Mouse (Mus musculus) bone marrow macrophage, adult 2 months (primary cell): ENCODE data around the gene Dyrk3. TPM values are rescaled to one million over a fixed set of nuclear protein-coding genes. Genes with fewer than 3 reads are reported as not detected.

Experiments used
- H3K27ac ChIP-seq: 2 replicates; pipeline ENCODE4 v1.5.1; 2012; ENCODE audit warnings: low read depth, low read length; ENCODE audit not compliant: insufficient read depth
- H3K4me1 ChIP-seq: 2 replicates; pipeline ENCODE4 v1.6.1; 2012; ENCODE audit warnings: low read length; ENCODE audit not compliant: control insufficient read depth, insufficient read depth
- H3K4me3 ChIP-seq: 2 replicates; pipeline ENCODE4 v1.5.1; 2012; ENCODE audit warnings: mild to moderate bottlenecking, low read length, moderate library complexity; ENCODE audit not compliant: insufficient read depth
- CTCF ChIP-seq: IDR thresholded peaks from 2 replicates; pipeline ENCODE4 v1.5.1; 2012; ENCODE audit warnings: low read depth, mild to moderate bottlenecking, low read length, moderate library complexity
- POLR2A ChIP-seq: IDR thresholded peaks from 2 replicates; pipeline ENCODE4 v1.6.1; 2012; ENCODE audit warnings: mild to moderate bottlenecking, low read depth, low read length, borderline replicate concordance
- polyA plus RNA-seq: library from polyadenylated mRNA; stranded (reverse); fragments of >200 nt; gene quantifications from 2 replicates; pipeline ENCODE4 v1.2.4, GENCODE M21; 2012; ENCODE audit not compliant: missing spikeins, insufficient read depth, insufficient read length

The Dyrk3 gene
- polyA plus RNA-seq, 1 experiment, result 1.1 TPM

GRCm38 (mm10) chr1:131135960-131136629 is 2.0 kb downstream of the Dyrk3 start:
- Histone ChIP-seq H3K4me3 (peak overlapping the region; percentile 52), H3K27ac (peak overlapping the region; percentile 77), H3K4me1 (peaks cover 32% of the 10 kb centered on the region)
- TF ChIP-seq POLR2A (no peak), CTCF (no peak)

- Histone ChIP-seq H3K4me1 (peaks cover 24% of the 10 kb centered on the region), H3K4me3 (peak overlapping the region; percentile 42), H3K27ac (peak overlapping the region; percentile 77)
- TF ChIP-seq POLR2A, result no peak
- no peak for TF ChIP-seq CTCF
These were observed 3.1 kb downstream of the Dyrk3 start for GRCm38 (mm10) chr1:131134942-131135522.

- Histone ChIP-seq H3K4me1 (peaks cover 18% of the 10 kb centered on the region), H3K27ac (no peak overlapping the region), H3K4me3 (no peak overlapping the region)
- no peak for TF ChIP-seq CTCF
- TF ChIP-seq POLR2A, result no peak
These were observed 3.9 kb downstream of the Dyrk3 start for GRCm38 (mm10) chr1:131134231-131134630.

GRCm38 (mm10) chr1:131125987-131126744 is 12.0 kb downstream of the Dyrk3 start:
- Histone ChIP-seq H3K27ac (no peak overlapping the region), H3K4me1 (no peaks in the 10 kb centered on the region), H3K4me3 (no peak overlapping the region)

GRCm38 (mm10) chr1:131123522-131124265 is 14.4 kb downstream of the Dyrk3 start:
- TF ChIP-seq POLR2A (no peak), CTCF (no peak)
- Histone ChIP-seq H3K4me3 (no peak overlapping the region), H3K27ac (no peak overlapping the region), H3K4me1 (no peaks in the 10 kb centered on the region)

More at GRCm38 (mm10) chr1:131125987-131126744, 12.0 kb downstream of the Dyrk3 start:
- TF ChIP-seq POLR2A (no peak), CTCF (no peak)

- Histone ChIP-seq H3K4me1 (no peaks in the 10 kb centered on the region), H3K27ac (no peak overlapping the region), H3K4me3 (no peak overlapping the region)
- no peak for TF ChIP-seq POLR2A
- peak; percentile 50 for TF ChIP-seq CTCF
These were observed 16.2 kb downstream of the Dyrk3 start for GRCm38 (mm10) chr1:131121987-131122386.

GRCm38 (mm10) chr1:131119026-131119425 is 19.1 kb downstream of the Dyrk3 start:
- no peak overlapping the region for H3K27ac ChIP-seq
- no peak overlapping the region for H3K4me3 ChIP-seq
- H3K4me1 ChIP-seq, result peaks cover 12% of the 10 kb centered on the region
- TF ChIP-seq CTCF (peak; percentile 32), POLR2A (no peak)

GRCm38 (mm10) chr1:131118530-131118929 is 19.6 kb downstream of the Dyrk3 start:
- H3K4me1 ChIP-seq, result peaks cover 17% of the 10 kb centered on the region
- TF ChIP-seq CTCF (no peak), POLR2A (no peak)
- no peak overlapping the region for H3K27ac ChIP-seq
- H3K4me3 ChIP-seq, result no peak overlapping the region

- no peak overlapping the region for H3K4me3 ChIP-seq
- no peak for TF ChIP-seq CTCF
- no peak for TF ChIP-seq POLR2A
- H3K27ac ChIP-seq, result no peak overlapping the region
- H3K4me1 ChIP-seq, result peaks cover 33% of the 10 kb centered on the region
These were observed 21.6 kb downstream of the Dyrk3 start for GRCm38 (mm10) chr1:131116430-131117011.
